Mouse (Mus musculus) lung, postnatal 14 days (tissue): Measurements from ENCODE around the gene Tespa1.
"Not testable (repeated sequence)": the region's sequence is repeated elsewhere in the genome, so short reads cannot be mapped to it uniquely, and the experiment has no call there.

Experiments used
- DNase-seq: peaks from one replicate; pipeline ENCODE4 v3.0.0; 2021

The Tespa1 gene

GRCm38 (mm10) chr10:130363438-130364164, 40.9 kb downstream of the Tespa1 start:
- no peak for DNase-seq

GRCm38 (mm10) chr10:130364766-130365165, 42.1 kb downstream of the Tespa1 start:
- no peak for DNase-seq

- DNase-seq: no peak
Observed at GRCm38 (mm10) chr10:130368384-130368783, 45.7 kb downstream of the Tespa1 start.

GRCm38 (mm10) chr10:130370005-130370682, 47.5 kb downstream of the Tespa1 start:
- no peak for DNase-seq

GRCm38 (mm10) chr10:130371644-130372043, 49.0 kb downstream of the Tespa1 start:
- DNase-seq: no peak

GRCm38 (mm10) chr10:130372491-130373173, 50.0 kb downstream of the Tespa1 start:
- no peak for DNase-seq

- no peak for DNase-seq
Observed at GRCm38 (mm10) chr10:130375145-130375544, 52.5 kb downstream of the Tespa1 start.

- DNase-seq: no peak
Observed at GRCm38 (mm10) chr10:130394232-130394631, 71.6 kb downstream of the Tespa1 start, which contains the start of gene Vmn2r84. Gene Vmn2r84, minus strand, starts transcription at chr10:130394332.

- not testable (repeated sequence) for DNase-seq
Observed at GRCm38 (mm10) chr10:130412167-130412698, 89.6 kb downstream of the Tespa1 start.
